Mouse (Mus musculus) lung, postnatal 0 days (tissue): Measurements from ENCODE around the gene Zic2.

Experiments used
- CTCF ChIP-seq: IDR thresholded peaks from 2 replicates; pipeline ENCODE4 v1.5.1; 2016; ENCODE audit warnings: antibody characterized with exemption, mild to moderate bottlenecking
- EP300 ChIP-seq: IDR thresholded peaks from 2 replicates; pipeline ENCODE4 v1.6.1; 2016; ENCODE audit warnings: antibody characterized with exemption, mild to moderate bottlenecking, control low read depth

- TF ChIP-seq EP300 (no peak), CTCF (no peak)
Observed at GRCm38 (mm10) chr14:122479461-122480109, 4.3 kb downstream of the Zic2 start.
